Mouse (Mus musculus) midbrain, postnatal 0 days (tissue): ENCODE results near the gene Hinfp. TPM values are rescaled to one million over a fixed set of nuclear protein-coding genes. Genes with fewer than 3 reads are reported as not detected.

ENCODE experiments used
- ATAC-seq: fragments of 200-750 bp; cut with Nextera tagmentation; 2 replicates; pipeline ENCODE4 v1.8.0; 2017; ENCODE audit warnings: moderate number of reproducible peaks, mild to moderate bottlenecking, moderate TSS enrichment, moderate library complexity; ENCODE audit not compliant: low FRiP score
- DNase-seq: peaks from one replicate; pipeline ENCODE4 v3.0.0-alpha.2; 2015; ENCODE audit warnings: low spot score
- H3K27ac ChIP-seq: fragments of 300-500 bp; sonication (generic); 2 replicates; pipeline ENCODE4 v1.5.1; 2014; ENCODE audit warnings: low read depth, mild to moderate bottlenecking, low read length, mixed read lengths
- H3K27me3 ChIP-seq: fragments of 300-500 bp; sonication (generic); 2 replicates; pipeline ENCODE4 v1.6.1; 2014; ENCODE audit warnings: low read length, control low read depth, mixed read lengths; ENCODE audit not compliant: insufficient read depth
- H3K36me3 ChIP-seq: fragments of 300-500 bp; sonication (generic); 2 replicates; pipeline ENCODE4 v1.6.1; 2014; ENCODE audit warnings: low read length, control low read depth, mixed read lengths; ENCODE audit not compliant: insufficient read depth
- H3K4me1 ChIP-seq: fragments of 300-500 bp; sonication (generic); 2 replicates; pipeline ENCODE4 v1.6.1; 2014; ENCODE audit warnings: mild to moderate bottlenecking, control low read depth, antibody characterized with exemption, low read length, mixed read lengths; ENCODE audit not compliant: insufficient read depth
- H3K4me2 ChIP-seq: fragments of 300-500 bp; sonication (generic); 2 replicates; pipeline ENCODE4 v1.6.1; 2014; ENCODE audit warnings: low read depth, mild to moderate bottlenecking, low read length, mixed read lengths; ENCODE audit not compliant: poor library complexity, severe bottlenecking
- H3K4me3 ChIP-seq: fragments of 300-500 bp; sonication (generic); 2 replicates; pipeline ENCODE4 v1.5.1; 2014; ENCODE audit warnings: low read depth, mild to moderate bottlenecking, low read length, moderate library complexity
- H3K9ac ChIP-seq: fragments of 300-500 bp; sonication (generic); replicated peaks from 2 replicates; pipeline ENCODE4 v1.6.1; 2014; ENCODE audit warnings: mild to moderate bottlenecking, low read length, moderate library complexity, mixed read lengths; ENCODE audit not compliant: poor library complexity, severe bottlenecking
- H3K9me3 ChIP-seq: fragments of 300-500 bp; sonication (generic); 2 replicates; pipeline ENCODE4 v1.6.1; 2016; ENCODE audit warnings: low read length, control low read depth
- CTCF ChIP-seq: IDR thresholded peaks from 2 replicates; pipeline ENCODE4 v1.5.1; 2016; ENCODE audit warnings: antibody characterized with exemption, mild to moderate bottlenecking
- WGBS: fragments of 180-500 bp; shearing (Covaris S2); extraction: QIAGEN DNeasy Blood & Tissue Kit; methylation state at CpG from one replicate; pipeline ENCODE4 v1.1.7; 2014; 5-methylcytosine and 5-hydroxymethylcytosine counted together
- polyA plus RNA-seq: library from polyadenylated mRNA; unstranded; fragments of >200 nt; fragmentation: Nextera tagmentation; extraction: Ambion mirVana; gene quantifications from 2 replicates; pipeline ENCODE4 v1.2.1, GENCODE M21; 2015
- total RNA-seq: library from RNA; depleted of rRNA; stranded (reverse); fragments of >200 nt; gene quantifications from 2 replicates; pipeline ENCODE4 v1.2.3, GENCODE M21; 2014

The Hinfp gene
- total and polyA plus RNA-seq, 2 experiments from 2014 or later, result 15.2 to 21.8 TPM

GRCm38 (mm10) chr9:44286256-44286850 is 19.1 kb downstream of the Hinfp start:
- 7% methylated on average over 6 of the region's 6 CpGs for WGBS
- TF ChIP-seq CTCF, result no peak
- H3K27ac ChIP-seq, result no peak overlapping the region

GRCm38 (mm10) chr9:44283183-44283582 is 22.3 kb downstream of the Hinfp start:
- peaks cover 30% of the 10 kb centered on the region for H3K36me3 ChIP-seq
- no peak overlapping the region for H3K27ac ChIP-seq

More at GRCm38 (mm10) chr9:44286256-44286850, 19.1 kb downstream of the Hinfp start:
- Histone ChIP-seq H3K4me1 (peaks cover 8% of the 10 kb centered on the region; the same call in 1 of the 2 replicates), H3K9ac (peak overlapping the region; percentile 50; the same call in 1 of the 2 replicates), H3K36me3 (peaks cover 7% of the 10 kb centered on the region), H3K4me2 (peak overlapping the region; percentile 94), H3K27me3 (no peaks in the 10 kb centered on the region), H3K4me3 (peak overlapping the region; percentile 90), H3K9me3 (no peaks in the 10 kb centered on the region)
- ATAC-seq, result no peak
- no peak for DNase-seq

GRCm38 (mm10) chr9:44269973-44270372 is 35.5 kb downstream of the Hinfp start:
- Histone ChIP-seq H3K9me3 (no peaks in the 10 kb centered on the region), H3K4me2 (no peak overlapping the region), H3K36me3 (peaks cover 20% of the 10 kb centered on the region), H3K27ac (no peak overlapping the region), H3K27me3 (no peaks in the 10 kb centered on the region), H3K9ac (no peak overlapping the region), H3K4me3 (no peak overlapping the region), H3K4me1 (peaks cover 5% of the 10 kb centered on the region)
- no peak for ATAC-seq
- no peak for TF ChIP-seq CTCF
- 83% methylated on average over 4 of the region's 4 CpGs for WGBS
- DNase-seq, result no peak

More at GRCm38 (mm10) chr9:44283183-44283582, 22.3 kb downstream of the Hinfp start:
- TF ChIP-seq CTCF, result no peak
- Histone ChIP-seq H3K4me1 (peaks cover 3% of the 10 kb centered on the region; the same call in 1 of the 2 replicates), H3K4me3 (no peak overlapping the region), H3K27me3 (no peaks in the 10 kb centered on the region), H3K9me3 (no peaks in the 10 kb centered on the region), H3K9ac (no peak overlapping the region), H3K4me2 (no peak overlapping the region)
- no peak for DNase-seq
- no peak for ATAC-seq
- WGBS, result 81% methylated on average over 5 of the region's 5 CpGs

- H3K4me1 ChIP-seq, result peaks cover 12% of the 10 kb centered on the region
- no peak overlapping the region for H3K4me2 ChIP-seq
- 86% methylated on average over 3 of the region's 3 CpGs for WGBS
- no peak for DNase-seq
- no peaks in the 10 kb centered on the region for H3K9me3 ChIP-seq
- ATAC-seq, result no peak
- no peak overlapping the region for H3K4me3 ChIP-seq
- H3K36me3 ChIP-seq, result peaks cover 11% of the 10 kb centered on the region
- H3K27ac ChIP-seq, result no peak overlapping the region
- no peaks in the 10 kb centered on the region for H3K27me3 ChIP-seq
- no peak overlapping the region for H3K9ac ChIP-seq
- peak; percentile 63 for TF ChIP-seq CTCF
Measured at GRCm38 (mm10) chr9:44269077-44269476, 36.4 kb downstream of the Hinfp start.

GRCm38 (mm10) chr9:44268432-44268831 is 37.0 kb downstream of the Hinfp start, which contains the start of gene Nlrx1:
Nlrx1 (minus strand) TSS chr9:44268599.
- DNase-seq (no peak), ATAC-seq (no peak)
- Histone ChIP-seq H3K9me3 (no peaks in the 10 kb centered on the region), H3K36me3 (0 out of 2 replicates have a peak, but pooled peaks cover 4% of the 10 kb centered on the region), H3K27ac (peak within 1 kb of the TSS; percentile 59), H3K27me3 (no peaks in the 10 kb centered on the region), H3K9ac (peak within 1 kb of the TSS; percentile 61), H3K4me1 (peaks cover 12% of the 10 kb centered on the region), H3K4me3 (peak within 1 kb of the TSS; percentile 31), H3K4me2 (peak within 1 kb of the TSS; percentile 60)
- no peak for TF ChIP-seq CTCF
- WGBS, result 81% methylated on average over 6 of the region's 6 CpGs

DNA sequence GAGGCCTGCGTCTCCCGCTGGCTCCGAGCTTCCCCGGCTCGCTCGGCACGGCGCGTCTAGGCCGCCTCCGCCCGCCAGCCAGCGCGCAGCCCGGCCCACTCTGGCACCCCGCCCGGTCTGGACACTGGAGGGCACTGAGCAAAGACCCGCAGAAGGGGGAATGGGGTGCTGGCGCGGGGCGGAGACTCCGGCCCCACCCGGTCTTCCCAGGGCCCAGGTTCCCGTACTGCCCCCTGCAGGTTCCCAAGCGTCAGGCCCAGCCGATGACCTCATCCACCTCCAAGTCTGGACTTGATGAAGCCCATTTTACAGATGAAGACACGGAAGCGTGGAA is 37.5 kb downstream of the Hinfp start:
- Histone ChIP-seq H3K9ac (peak overlapping the region; percentile 61), H3K9me3 (no peaks in the 10 kb centered on the region), H3K27ac (peak overlapping the region; percentile 59), H3K4me1 (peaks cover 12% of the 10 kb centered on the region), H3K27me3 (no peaks in the 10 kb centered on the region), H3K36me3 (0 out of 2 replicates have a peak, but pooled peaks cover under 1% of the 10 kb centered on the region), H3K4me2 (peak overlapping the region; percentile 60), H3K4me3 (peak overlapping the region; percentile 31)
- peak; percentile 66 for TF ChIP-seq CTCF
- ATAC-seq (peak; percentile 78), DNase-seq (peak; percentile 80)
- 8% methylated on average over 26 of the region's 28 CpGs for WGBS
